Mouse (Mus musculus) forebrain, embryonic 12.5 days (tissue): ENCODE data around the gene Gm17324. TPM values are rescaled to one million over a fixed set of nuclear protein-coding genes. Genes with fewer than 3 reads are reported as not detected.
A peak's percentile ranks its signal among the peaks of the same experiment; 100 is the strongest.

Source experiments
- ATAC-seq: fragments of 200-750 bp; cut with Nextera tagmentation; 2 replicates; pipeline ENCODE4 v1.8.0; 2017; ENCODE audit warnings: moderate TSS enrichment; ENCODE audit not compliant: low FRiP score
- H3K27ac ChIP-seq: fragments of 300-500 bp; sonication (generic); 2 replicates; pipeline ENCODE4 v1.5.1; 2016; ENCODE audit warnings: mild to moderate bottlenecking
- H3K27me3 ChIP-seq: fragments of 300-500 bp; sonication (generic); 2 replicates; pipeline ENCODE4 v1.6.1; 2016; ENCODE audit warnings: mild to moderate bottlenecking
- H3K36me3 ChIP-seq: fragments of 300-500 bp; sonication (generic); replicated peaks from 2 replicates; pipeline ENCODE4 v1.6.1; 2016; ENCODE audit warnings: mild to moderate bottlenecking
- H3K4me1 ChIP-seq: fragments of 300-500 bp; sonication (generic); 2 replicates; pipeline ENCODE4 v1.6.1; 2016
- H3K4me2 ChIP-seq: fragments of 300-500 bp; sonication (generic); 2 replicates; pipeline ENCODE4 v1.6.1; 2016; ENCODE audit warnings: mild to moderate bottlenecking, moderate library complexity
- H3K4me3 ChIP-seq: fragments of 300-500 bp; sonication (generic); replicated peaks from 2 replicates; pipeline ENCODE4 v1.5.1; 2016; ENCODE audit warnings: mild to moderate bottlenecking
- H3K9ac ChIP-seq: fragments of 300-500 bp; sonication (generic); 2 replicates; pipeline ENCODE4 v1.6.1; 2016; ENCODE audit warnings: mild to moderate bottlenecking
- H3K9me3 ChIP-seq: fragments of 300-500 bp; sonication (generic); 2 replicates; pipeline ENCODE4 v1.6.1; 2016
- WGBS: fragments of 180-500 bp; shearing (Covaris S2); methylation state at CpG from one replicate; pipeline ENCODE4 v1.1.7; 2016; 5-methylcytosine and 5-hydroxymethylcytosine counted together
- polyA plus RNA-seq: library from polyadenylated mRNA; unstranded; fragments of >200 nt; fragmentation: Nextera tagmentation; extraction: Ambion mirVana; gene quantifications from 2 replicates; pipeline ENCODE4 v1.2.1, GENCODE M21; 2016

The Gm17324 gene
- polyA plus RNA-seq, 1 experiment from 2014 or later: 0.75 TPM

DNA sequence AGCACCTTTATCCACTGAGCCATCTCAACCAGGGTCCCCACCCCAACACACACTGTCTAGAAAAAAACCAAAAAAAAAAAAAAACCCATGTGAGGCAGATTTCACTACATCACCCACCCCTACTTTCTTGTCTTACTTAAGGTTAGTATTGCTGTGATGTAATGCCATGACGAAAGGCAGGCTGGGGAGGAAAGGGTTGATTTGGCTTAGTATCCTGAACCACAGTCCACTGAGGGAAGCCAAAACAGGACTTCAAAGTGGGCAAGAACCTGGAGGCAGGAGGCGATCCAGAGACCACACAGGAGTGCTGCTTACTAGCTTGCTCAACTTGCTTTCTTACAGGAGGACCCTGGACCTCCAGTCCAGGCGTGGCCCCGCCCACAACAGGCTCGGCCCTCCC is 1.8 kb upstream of the Gm17324 start:
- no peaks in the 10 kb centered on the region for H3K9me3 ChIP-seq
- WGBS: 75% methylated on average over 5 of the region's 5 CpGs
- H3K27ac ChIP-seq: no peak overlapping the region
- peaks cover 12% of the 10 kb centered on the region for H3K27me3 ChIP-seq
- H3K4me3 ChIP-seq: no peak overlapping the region
- H3K4me1 ChIP-seq: peaks cover 15% of the 10 kb centered on the region
- H3K4me2 ChIP-seq: no peak overlapping the region
- H3K36me3 ChIP-seq: peaks cover 17% of the 10 kb centered on the region
- ATAC-seq: no peak
- no peak overlapping the region for H3K9ac ChIP-seq

DNA sequence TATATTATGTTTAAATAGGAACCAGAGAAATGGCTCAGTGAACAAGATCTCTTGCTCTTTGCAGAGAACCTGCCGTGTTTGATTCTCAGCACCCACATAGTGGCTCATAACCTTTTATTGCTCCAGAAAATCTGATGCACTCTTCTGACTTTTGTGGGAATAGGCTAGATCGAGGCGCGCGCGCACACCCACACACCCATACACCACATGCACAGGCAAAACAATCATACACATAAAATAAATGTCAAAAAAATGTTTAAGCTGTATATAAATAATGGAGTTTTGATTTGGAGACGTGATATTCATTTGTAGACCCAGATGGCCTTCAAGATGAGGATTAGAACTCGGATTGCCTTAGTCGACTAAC is 997 bp downstream of the Gm17324 start:
- peak; percentile 59 for ATAC-seq
- Histone ChIP-seq H3K4me1 (peaks cover 21% of the 10 kb centered on the region), H3K4me3 (peak overlapping the region; percentile 99), H3K9ac (peak overlapping the region; percentile 88), H3K9me3 (no peaks in the 10 kb centered on the region), H3K4me2 (peak overlapping the region; percentile 66), H3K27me3 (peaks cover 38% of the 10 kb centered on the region), H3K36me3 (peaks cover 9% of the 10 kb centered on the region), H3K27ac (no peak overlapping the region)
- 30% methylated on average over 9 of the region's 9 CpGs for WGBS

DNA sequence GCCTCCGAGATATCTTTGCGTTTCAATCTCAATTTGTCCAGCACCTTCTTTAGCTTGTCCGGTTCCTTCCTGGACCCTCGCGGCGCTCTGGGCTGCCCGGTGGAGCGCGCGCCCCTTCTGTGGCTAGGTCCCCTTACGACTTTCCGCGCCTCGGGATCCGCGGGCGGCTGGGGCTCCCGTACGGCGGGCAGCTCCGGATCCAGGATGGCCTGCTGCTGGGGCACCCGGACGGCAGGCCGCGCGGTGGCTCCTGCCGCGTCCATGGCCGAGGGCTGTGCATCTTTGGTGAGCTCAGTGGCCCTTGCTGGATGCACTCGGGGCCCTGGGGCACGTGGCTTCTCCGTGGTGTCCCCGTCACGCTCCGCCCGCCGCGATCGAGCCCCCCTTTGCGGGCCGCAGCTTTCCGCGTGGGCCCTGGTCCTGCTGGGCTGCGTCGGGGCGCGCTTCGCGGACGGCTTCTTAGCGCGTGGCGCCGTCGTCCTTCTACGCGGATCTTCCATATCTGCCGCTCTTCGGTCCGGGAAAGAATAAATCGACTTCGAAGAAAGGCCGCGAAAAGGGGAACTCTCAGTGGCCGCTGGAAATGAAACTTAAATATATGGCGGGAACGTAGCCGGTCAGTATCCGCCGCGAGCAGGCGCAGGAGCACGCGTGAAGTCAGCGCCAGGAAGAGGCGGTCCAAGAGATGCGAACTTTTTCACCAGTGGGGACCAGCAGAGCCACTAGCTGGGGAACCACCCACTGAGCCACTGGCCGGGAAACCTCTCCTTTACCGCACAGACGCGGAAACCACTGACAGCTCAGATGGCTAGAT is 5.8 kb downstream of the Gm17324 start, which contains the start of gene Cgas:
Gene Cgas (minus strand): TSS at position 659 of the 814 bp plus-strand sequence.
- no peaks in the 10 kb centered on the region for H3K9me3 ChIP-seq
- H3K4me2 ChIP-seq: peak within 1 kb of the TSS; percentile 62
- peak; percentile 53; the same call in 1 of the 2 replicates for ATAC-seq
- H3K36me3 ChIP-seq: no peaks in the 10 kb centered on the region
- H3K27ac ChIP-seq: no peak within 1 kb of the TSS
- H3K9ac ChIP-seq: peak within 1 kb of the TSS; percentile 47
- peaks cover 13% of the 10 kb centered on the region for H3K4me1 ChIP-seq
- H3K27me3 ChIP-seq: peaks cover 66% of the 10 kb centered on the region
- peak within 1 kb of the TSS; percentile 44 for H3K4me3 ChIP-seq
- WGBS: 1% methylated on average over 81 of the region's 81 CpGs

DNA sequence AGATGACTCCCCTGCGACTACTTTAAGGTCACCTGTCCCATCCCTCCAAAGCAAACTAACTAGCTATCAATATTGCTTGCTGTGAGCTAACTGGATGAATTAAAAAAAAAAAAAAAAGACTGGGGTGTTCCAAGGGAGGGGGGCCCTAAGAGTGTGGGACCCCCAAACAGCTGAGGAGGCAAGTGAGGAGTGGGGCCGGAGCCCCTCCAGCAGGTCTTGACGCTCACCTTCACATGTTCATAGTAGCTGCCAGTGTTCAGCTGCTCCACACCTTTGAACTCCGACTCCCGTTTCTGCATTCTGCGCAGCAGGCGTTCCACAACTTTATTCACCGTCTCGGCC is 6.4 kb downstream of the Gm17324 start:
- peaks cover 66% of the 10 kb centered on the region for H3K27me3 ChIP-seq
- H3K36me3 ChIP-seq: no peaks in the 10 kb centered on the region
- H3K4me3 ChIP-seq: peak overlapping the region; percentile 44
- ATAC-seq: no peak; the same call in 1 of the 2 replicates
- no peak overlapping the region for H3K27ac ChIP-seq
- no peaks in the 10 kb centered on the region for H3K9me3 ChIP-seq
- whole genome bisulfite sequencing: 4% methylated on average over 9 of the region's 9 CpGs
- H3K9ac ChIP-seq: peak overlapping the region; percentile 47; the same call in 1 of the 2 replicates
- peak overlapping the region; percentile 62 for H3K4me2 ChIP-seq
- peaks cover 10% of the 10 kb centered on the region for H3K4me1 ChIP-seq

DNA sequence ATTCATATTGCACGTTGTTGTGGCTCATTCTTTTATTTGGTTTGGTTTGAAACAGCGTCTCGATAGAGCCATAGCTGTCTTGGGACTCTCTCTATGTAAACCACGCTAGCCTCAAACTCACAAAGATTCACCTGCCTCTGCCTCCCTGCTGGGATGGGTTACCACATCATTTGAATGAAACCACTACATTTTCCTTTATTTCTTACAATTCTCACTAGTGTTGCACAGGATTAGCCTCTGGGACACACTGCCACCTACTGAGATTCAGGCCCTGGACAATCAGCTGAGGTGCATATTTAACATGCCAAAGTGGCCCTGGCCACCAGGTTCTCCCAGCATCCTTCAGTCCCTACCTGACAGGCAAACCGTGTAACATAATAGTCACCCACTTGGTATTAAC is 9.2 kb downstream of the Gm17324 start:
- Histone ChIP-seq H3K27me3 (peaks cover 46% of the 10 kb centered on the region), H3K36me3 (no peaks in the 10 kb centered on the region), H3K4me3 (no peak overlapping the region), H3K4me2 (no peak overlapping the region), H3K9me3 (no peaks in the 10 kb centered on the region), H3K4me1 (peaks cover 10% of the 10 kb centered on the region), H3K9ac (no peak overlapping the region), H3K27ac (no peak overlapping the region)
- no peak for ATAC-seq
- WGBS: 68% methylated on average over 5 of the region's 5 CpGs

DNA sequence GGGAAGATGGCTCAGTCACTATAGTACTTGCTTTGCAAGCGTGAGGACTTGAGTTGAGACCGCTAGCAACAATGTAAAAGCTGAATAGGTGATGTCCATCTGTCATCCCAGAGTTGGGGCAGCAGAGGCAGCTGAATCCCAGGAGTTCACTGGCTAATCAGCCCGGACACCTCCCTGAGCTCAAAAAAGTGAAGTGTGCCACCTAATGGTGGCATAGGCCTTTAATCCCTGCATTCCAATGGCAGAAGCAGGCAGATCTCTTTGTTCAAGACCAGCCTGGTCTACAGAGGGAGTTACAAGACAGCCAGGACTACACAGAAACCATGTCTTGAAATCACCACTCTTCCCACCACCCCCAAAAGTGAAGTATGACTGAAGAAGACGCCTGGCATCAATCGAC is 16.1 kb downstream of the Gm17324 start:
- no peak for ATAC-seq
- 85% methylated on average over 5 of the region's 5 CpGs for WGBS
- H3K36me3 ChIP-seq: no peaks in the 10 kb centered on the region

DNA sequence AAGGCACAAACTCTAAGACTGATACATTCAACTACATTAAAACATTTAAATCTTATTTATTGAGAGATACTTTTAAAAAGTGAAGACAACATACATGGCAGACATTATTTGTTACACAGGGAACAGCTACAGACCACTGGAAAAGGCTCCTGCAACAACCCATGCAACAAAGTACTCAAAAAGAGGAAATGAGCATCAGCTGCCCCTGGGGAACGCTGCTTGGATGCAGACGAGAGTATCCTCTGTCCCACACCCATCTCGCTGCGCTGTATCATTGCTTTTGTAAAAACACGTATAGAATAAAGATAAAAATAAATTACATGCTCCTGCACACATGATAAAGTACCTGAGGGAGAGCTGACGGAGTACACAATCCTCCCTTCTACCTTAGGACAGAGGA is 18.1 kb downstream of the Gm17324 start:
- no peak overlapping the region for H3K27ac ChIP-seq
- H3K4me2 ChIP-seq: no peak overlapping the region
- ATAC-seq: no peak
- H3K4me1 ChIP-seq: 0 out of 2 replicates have a peak, but pooled peaks cover 5% of the 10 kb centered on the region
- 84% methylated on average over 6 of the region's 6 CpGs for WGBS
- H3K9ac ChIP-seq: no peak overlapping the region
- 0 out of 2 replicates have a peak, but pooled peaks cover 6% of the 10 kb centered on the region for H3K27me3 ChIP-seq
- no peak overlapping the region for H3K4me3 ChIP-seq
- H3K36me3 ChIP-seq: no peaks in the 10 kb centered on the region
- no peaks in the 10 kb centered on the region for H3K9me3 ChIP-seq

More for the DNA sequence above, 16.1 kb downstream of the Gm17324 start:
- H3K9me3 ChIP-seq: no peaks in the 10 kb centered on the region
- 0 out of 2 replicates have a peak, but pooled peaks cover 3% of the 10 kb centered on the region for H3K4me1 ChIP-seq
- H3K9ac ChIP-seq: no peak overlapping the region
- H3K27me3 ChIP-seq: 0 out of 2 replicates have a peak, but pooled peaks cover 6% of the 10 kb centered on the region
- H3K4me3 ChIP-seq: no peak overlapping the region
- no peak overlapping the region for H3K27ac ChIP-seq
- H3K4me2 ChIP-seq: no peak overlapping the region

DNA sequence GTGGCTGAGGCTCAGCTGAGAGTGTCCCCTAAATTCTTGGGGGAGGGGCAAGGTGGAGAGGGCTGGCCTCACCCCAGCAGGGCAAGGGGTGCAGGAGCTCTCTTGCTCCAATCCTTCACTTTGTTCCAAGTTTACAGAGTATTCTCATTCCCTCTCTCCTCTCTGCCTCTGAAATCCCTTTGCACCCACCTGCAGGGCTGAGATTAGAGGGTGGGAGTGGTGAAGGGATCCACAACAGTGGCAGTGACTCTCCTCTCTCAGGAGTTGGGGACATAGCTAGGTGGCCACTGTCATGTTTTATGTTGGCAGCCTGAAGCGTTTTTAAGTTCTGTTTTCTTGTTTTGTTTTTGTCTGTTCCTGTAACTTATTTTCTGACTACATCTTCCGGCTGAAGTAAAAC is 19.0 kb downstream of the Gm17324 start:
- ATAC-seq: no peak
- Histone ChIP-seq H3K27me3 (0 out of 2 replicates have a peak, but pooled peaks cover 6% of the 10 kb centered on the region), H3K4me2 (no peak overlapping the region), H3K36me3 (no peaks in the 10 kb centered on the region), H3K9me3 (no peaks in the 10 kb centered on the region), H3K27ac (no peak overlapping the region), H3K4me3 (no peak overlapping the region), H3K9ac (no peak overlapping the region), H3K4me1 (0 out of 2 replicates have a peak, but pooled peaks cover 5% of the 10 kb centered on the region)
- 57% methylated on average over 2 of the region's 2 CpGs for WGBS

DNA sequence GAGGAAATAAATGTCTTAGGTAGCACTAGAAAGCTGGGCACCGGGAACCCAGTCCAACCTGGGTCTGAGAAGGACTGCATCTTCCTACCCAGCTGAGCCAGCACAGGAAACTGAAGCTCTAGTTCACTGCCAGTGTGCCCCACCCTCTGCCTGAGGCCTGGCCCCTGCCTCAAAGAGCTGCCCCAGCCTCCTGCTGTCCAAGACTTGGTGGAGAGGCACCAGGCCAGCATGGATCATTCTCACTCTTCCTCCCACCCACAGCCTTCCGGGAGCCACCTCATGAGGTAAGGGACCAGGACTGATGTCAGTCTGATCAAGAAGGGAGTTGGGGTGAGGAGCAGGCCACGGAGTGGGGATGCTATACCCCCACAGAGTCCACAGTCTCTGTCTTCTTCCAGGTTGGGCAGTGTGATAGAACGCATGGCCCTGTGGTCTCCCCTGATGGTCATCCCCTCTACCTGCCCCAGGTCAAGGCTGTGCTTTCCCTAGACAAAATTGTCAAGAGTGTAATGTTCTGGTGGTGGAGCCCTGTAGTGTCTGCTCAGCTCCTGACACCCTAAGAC is 19.6 kb downstream of the Gm17324 start:
- H3K4me1 ChIP-seq: 0 out of 2 replicates have a peak, but pooled peaks cover 5% of the 10 kb centered on the region
- no peak overlapping the region for H3K4me2 ChIP-seq
- no peak for ATAC-seq
- H3K36me3 ChIP-seq: no peaks in the 10 kb centered on the region
- no peak overlapping the region for H3K27ac ChIP-seq
- H3K9ac ChIP-seq: no peak overlapping the region
- H3K9me3 ChIP-seq: no peaks in the 10 kb centered on the region
- whole genome bisulfite sequencing: 82% methylated on average over 4 of the region's 4 CpGs
- 0 out of 2 replicates have a peak, but pooled peaks cover 6% of the 10 kb centered on the region for H3K27me3 ChIP-seq
- no peak overlapping the region for H3K4me3 ChIP-seq

DNA sequence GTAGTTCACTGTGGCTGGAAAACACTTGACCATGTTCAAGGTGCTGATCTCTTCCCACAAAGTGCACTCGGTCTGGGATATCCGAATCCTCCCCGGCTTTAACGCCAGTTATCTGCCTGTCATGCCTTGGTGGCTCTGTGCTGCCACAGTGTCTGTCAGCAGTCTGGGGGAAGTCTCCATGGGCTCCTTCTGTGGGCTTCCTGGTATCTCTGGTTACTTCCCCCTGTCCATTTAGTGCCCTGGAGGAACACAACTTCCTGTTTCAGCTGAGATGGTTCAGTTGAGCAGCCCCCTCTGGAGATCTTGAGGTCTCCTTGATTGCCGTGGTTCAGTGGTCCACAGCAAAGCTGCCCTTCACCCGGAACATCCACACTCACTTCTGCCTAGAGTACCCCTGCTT is 20.4 kb downstream of the Gm17324 start:
- H3K9ac ChIP-seq: no peak overlapping the region
- 77% methylated on average over 6 of the region's 6 CpGs for WGBS
- no peak overlapping the region for H3K4me3 ChIP-seq
- no peak for ATAC-seq
- H3K27me3 ChIP-seq: 0 out of 2 replicates have a peak, but pooled peaks cover 6% of the 10 kb centered on the region
- H3K9me3 ChIP-seq: no peaks in the 10 kb centered on the region
- H3K4me1 ChIP-seq: 0 out of 2 replicates have a peak, but pooled peaks cover 5% of the 10 kb centered on the region
- no peak overlapping the region for H3K4me2 ChIP-seq
- no peak overlapping the region for H3K27ac ChIP-seq
- no peaks in the 10 kb centered on the region for H3K36me3 ChIP-seq

DNA sequence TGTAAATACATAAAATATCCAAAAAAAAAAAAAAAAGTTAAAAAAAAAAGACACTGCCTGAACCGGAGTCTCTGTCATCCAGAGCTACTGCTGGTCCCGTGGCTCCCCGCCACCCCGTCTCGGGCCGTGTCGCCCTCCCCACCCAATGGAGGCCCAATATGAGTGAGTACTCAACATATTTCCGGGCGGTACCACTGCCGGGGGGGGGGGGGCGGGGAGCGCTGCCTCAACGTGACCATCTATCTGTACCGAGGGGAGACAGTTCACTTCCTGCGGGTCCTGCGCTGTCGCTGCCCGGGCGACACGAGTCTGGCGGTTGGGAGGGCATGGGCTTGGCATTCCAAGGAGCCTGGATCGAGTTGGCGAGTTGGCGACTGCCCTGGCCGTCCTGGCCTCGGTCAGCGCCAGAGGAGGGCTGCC is 21.2 kb downstream of the Gm17324 start:
- no peaks in the 10 kb centered on the region for H3K9me3 ChIP-seq
- H3K36me3 ChIP-seq: no peaks in the 10 kb centered on the region
- 0 out of 2 replicates have a peak, but pooled peaks cover 6% of the 10 kb centered on the region for H3K27me3 ChIP-seq
- H3K9ac ChIP-seq: peak overlapping the region; percentile 25; the same call in 1 of the 2 replicates
- H3K4me1 ChIP-seq: 0 out of 2 replicates have a peak, but pooled peaks cover 5% of the 10 kb centered on the region
- peak overlapping the region; percentile 56 for H3K4me2 ChIP-seq
- 40% methylated on average over 26 of the region's 27 CpGs for WGBS
- H3K4me3 ChIP-seq: peak overlapping the region; percentile 30
- no peak overlapping the region for H3K27ac ChIP-seq
- no peak for ATAC-seq

DNA sequence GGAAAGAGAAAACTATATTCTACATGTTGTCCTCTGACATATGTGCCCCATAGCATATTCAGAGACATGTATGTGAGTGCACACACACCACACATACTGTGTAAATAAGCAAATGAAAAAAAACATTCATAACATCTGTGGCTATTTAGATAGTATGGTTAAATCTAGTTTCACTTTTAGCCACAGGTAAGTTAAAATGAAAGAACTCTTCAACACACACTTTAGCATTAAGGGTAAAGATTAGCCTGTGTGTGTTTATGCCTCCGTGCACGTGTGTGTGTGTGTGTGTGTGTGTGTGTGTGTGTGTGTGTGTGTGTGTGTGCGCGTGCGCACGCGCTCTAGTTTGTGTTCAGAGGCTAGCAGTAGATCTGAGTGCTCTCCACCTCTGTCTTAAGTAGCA is 47.0 kb downstream of the Gm17324 start:
- Histone ChIP-seq H3K9me3 (no peaks in the 10 kb centered on the region), H3K27me3 (peaks cover 14% of the 10 kb centered on the region), H3K27ac (no peak overlapping the region), H3K4me3 (no peak overlapping the region), H3K4me1 (no peaks in the 10 kb centered on the region), H3K36me3 (no peaks in the 10 kb centered on the region), H3K9ac (no peak overlapping the region), H3K4me2 (no peak overlapping the region)
- WGBS: 87% methylated on average over 7 of the region's 7 CpGs
- ATAC-seq: no peak
